Mouse (Mus musculus) E14TG2a.4 (cell line): Measurements from ENCODE around the gene Tnfsfm13.

ENCODE experiments used
- CTCF ChIP-seq: conservative IDR thresholded peaks from 2 replicates; pipeline ENCODE4 v1.5.1; 2014; ENCODE audit warnings: low read length
- POU5F1 ChIP-seq: IDR thresholded peaks from 2 replicates; pipeline ENCODE4 v1.6.1; 2014; ENCODE audit warnings: low read length, borderline replicate concordance

DNA sequence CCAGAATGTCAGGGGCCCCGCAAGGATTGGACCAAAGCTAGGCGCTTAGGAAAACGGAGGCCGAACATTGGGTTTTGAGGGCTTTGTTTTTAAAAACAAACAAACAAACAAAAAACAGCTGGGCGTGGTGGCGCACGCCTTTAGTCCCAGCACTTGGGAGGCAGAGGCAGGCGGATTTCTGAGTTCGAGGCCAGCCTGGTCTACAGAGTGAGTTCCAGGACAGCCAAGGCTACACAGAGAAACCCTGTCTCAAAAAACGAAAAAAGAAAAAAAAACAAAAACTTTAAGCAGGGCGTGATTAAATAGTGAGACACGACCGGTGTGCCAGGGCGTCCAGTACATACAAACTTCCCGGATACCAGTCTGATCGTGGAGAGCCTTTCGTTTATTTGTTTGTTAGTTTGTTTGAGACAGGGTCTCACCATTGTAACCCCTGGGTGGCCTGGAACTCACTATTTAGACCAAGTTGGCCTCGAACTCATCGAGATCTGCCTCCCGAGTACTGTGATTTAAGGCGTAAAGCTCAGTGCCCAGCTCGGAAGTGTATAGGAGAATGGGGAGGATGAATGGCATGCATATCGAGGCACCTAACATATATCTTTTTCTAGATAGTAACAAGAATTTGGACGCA lies 13.6 kb downstream of the Tnfsfm13 start:
- no peak for TF ChIP-seq CTCF
- TF ChIP-seq POU5F1: no peak
